Mouse (Mus musculus): ENCODE measurements at regions not wholly inside any gene's neighbourhood (a gene's known extent, or its start where the extent isn't known, plus 50 kb on each side); places are given as distances from the start of the nearest gene placed in this dataset.

GRCm38 (mm10) chr8:10931266-10931665 is 77.0 kb downstream of the Irs2 start:
- 94% methylated on average over 4 of the region's 4 CpGs for WGBS
- H3K9me3 ChIP-seq: no peaks in the 10 kb centered on the region
- no peaks in the 10 kb centered on the region for H3K36me3 ChIP-seq (replicated peaks)
- no peak overlapping the region for H3K9ac ChIP-seq
- peaks cover 12% of the 10 kb centered on the region for H3K4me1 ChIP-seq
- ATAC-seq (replicated peaks): no peak
- H3K4me2 ChIP-seq: no peak overlapping the region
- H3K4me3 ChIP-seq: no peak overlapping the region
- H3K27me3 ChIP-seq (replicated peaks): no peaks in the 10 kb centered on the region
- no peak overlapping the region for H3K27ac ChIP-seq

- Histone ChIP-seq H3K9me3 (no peaks in the 10 kb centered on the region), H3K27me3 (replicated peaks) (no peaks in the 10 kb centered on the region), H3K27ac (peak overlapping the region; percentile 32), H3K36me3 (replicated peaks) (no peaks in the 10 kb centered on the region), H3K4me3 (no peak overlapping the region), H3K4me1 (peaks cover 35% of the 10 kb centered on the region), H3K9ac (no peak overlapping the region), H3K4me2 (no peak overlapping the region)
- 67% methylated on average over 3 of the region's 3 CpGs for WGBS
- no peak; the same call in 1 of the 2 replicates for ATAC-seq (replicated peaks)
Measured at GRCm38 (mm10) chr8:10928836-10929235, 79.4 kb downstream of the Irs2 start.

DNA sequence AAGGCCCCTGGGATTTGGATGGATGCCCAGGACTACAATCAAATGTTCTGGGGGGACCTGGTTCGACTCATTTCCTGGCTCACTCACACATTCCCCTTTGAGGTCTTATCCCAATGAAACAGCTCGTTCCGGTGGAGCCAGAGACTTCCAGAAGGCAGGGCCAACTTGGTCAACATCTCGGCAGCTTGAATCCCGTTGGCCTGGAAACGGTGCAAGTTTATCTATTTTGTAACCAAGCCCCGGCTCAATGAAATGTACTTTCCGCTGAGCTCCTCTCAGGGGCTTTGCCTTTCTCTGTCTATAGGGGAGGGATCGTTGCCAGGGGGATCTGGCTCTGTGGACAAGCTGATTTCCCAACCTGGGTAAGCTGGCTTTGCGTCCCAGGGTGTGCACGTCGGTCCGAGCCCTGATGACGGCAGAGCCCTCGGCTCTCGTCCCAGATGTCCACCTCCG is 79.9 kb downstream of the Irs2 start:
- Histone ChIP-seq H3K36me3 (replicated peaks) (no peaks in the 10 kb centered on the region), H3K27me3 (replicated peaks) (no peaks in the 10 kb centered on the region), H3K9ac (no peak overlapping the region), H3K27ac (peak overlapping the region; percentile 32), H3K4me1 (peaks cover 39% of the 10 kb centered on the region), H3K4me3 (no peak overlapping the region), H3K4me2 (no peak overlapping the region), H3K9me3 (no peaks in the 10 kb centered on the region)
- WGBS: 23% methylated on average over 17 of the region's 17 CpGs
- peak; percentile 60 for ATAC-seq (replicated peaks)

DNA sequence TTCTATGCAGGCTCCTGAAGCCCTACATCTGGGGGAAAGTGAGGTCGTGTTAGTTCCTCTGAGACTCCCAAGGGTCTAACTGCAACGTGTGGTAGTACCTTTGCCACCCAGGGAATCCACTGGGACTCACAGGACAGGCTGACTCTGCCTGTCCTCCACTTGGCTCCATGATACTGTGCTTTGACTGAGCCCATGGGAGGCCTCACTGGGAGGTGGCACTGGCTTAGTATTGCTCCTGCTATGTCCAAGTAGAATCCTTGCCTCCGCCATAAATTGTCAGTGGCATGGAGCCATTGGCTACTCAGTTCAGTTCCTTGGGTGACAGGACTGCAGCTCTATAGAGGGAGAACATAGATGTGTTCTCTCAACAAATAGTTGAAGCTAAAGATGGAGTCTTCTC is 81.1 kb downstream of the Irs2 start:
- WGBS: 56% methylated on average over 3 of the region's 3 CpGs
- no peak for ATAC-seq (replicated peaks)
- Histone ChIP-seq H3K27me3 (replicated peaks) (no peaks in the 10 kb centered on the region), H3K4me3 (no peak overlapping the region), H3K9ac (no peak overlapping the region), H3K27ac (no peak overlapping the region), H3K4me2 (no peak overlapping the region), H3K4me1 (peaks cover 51% of the 10 kb centered on the region), H3K9me3 (no peaks in the 10 kb centered on the region), H3K36me3 (replicated peaks) (no peaks in the 10 kb centered on the region)

GRCm38 (mm10) chr8:10926518-10926915 is 81.7 kb downstream of the Irs2 start:
- Histone ChIP-seq H3K4me1 (peaks cover 57% of the 10 kb centered on the region), H3K36me3 (replicated peaks) (no peaks in the 10 kb centered on the region), H3K4me2 (no peak overlapping the region), H3K9ac (no peak overlapping the region), H3K27me3 (replicated peaks) (no peaks in the 10 kb centered on the region), H3K27ac (peak overlapping the region; percentile 67; the same call in 1 of the 2 replicates), H3K4me3 (no peak overlapping the region), H3K9me3 (no peaks in the 10 kb centered on the region)
- no peak for ATAC-seq (replicated peaks)

- Histone ChIP-seq H3K9me3 (no peaks in the 10 kb centered on the region), H3K27me3 (replicated peaks) (no peaks in the 10 kb centered on the region), H3K4me2 (peak overlapping the region; percentile 14), H3K9ac (no peak overlapping the region), H3K4me1 (peaks cover 64% of the 10 kb centered on the region), H3K27ac (peak overlapping the region; percentile 67), H3K4me3 (no peak overlapping the region), H3K36me3 (replicated peaks) (no peaks in the 10 kb centered on the region)
- 5% methylated on average over 18 of the region's 18 CpGs for WGBS
- ATAC-seq (replicated peaks): 0 out of 2 replicates have a peak, but pooled peaks have one; percentile 12
Measured at GRCm38 (mm10) chr8:10925582-10926517, 82.4 kb downstream of the Irs2 start.

DNA sequence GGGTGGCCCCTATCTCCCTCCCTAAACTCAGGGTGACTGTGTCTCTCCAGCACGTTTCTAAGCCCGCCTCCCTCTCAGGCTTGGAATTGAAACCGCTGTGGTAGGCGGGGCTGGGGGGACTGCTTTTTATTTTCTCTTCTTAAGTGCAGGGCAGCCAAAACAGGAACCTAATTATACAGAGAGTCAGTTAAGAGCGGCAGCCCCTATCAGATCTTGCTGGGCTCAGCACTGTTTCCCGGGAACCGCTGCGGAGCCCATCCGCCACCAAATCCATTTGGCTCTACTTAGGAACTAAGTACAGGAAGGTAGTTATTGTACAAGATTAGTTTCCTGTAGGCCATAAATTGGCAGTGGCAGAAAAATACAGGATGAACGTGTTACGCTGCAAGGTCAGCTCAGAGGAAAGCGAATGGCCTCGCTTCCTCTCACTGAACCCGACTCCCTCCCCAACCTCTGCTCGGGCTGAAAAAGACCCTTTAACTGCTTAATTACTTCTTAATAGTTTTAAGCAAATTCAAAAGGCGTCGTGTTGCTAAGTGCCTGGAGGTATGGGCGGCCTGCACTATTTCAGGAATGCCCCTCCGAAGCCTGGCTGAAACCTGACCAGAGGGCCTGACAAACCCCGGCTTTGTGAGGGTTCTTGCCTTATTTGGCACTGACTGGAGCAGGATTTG is 83.6 kb downstream of the Irs2 start:
- Histone ChIP-seq H3K27ac (peak overlapping the region; percentile 67), H3K9ac (no peak overlapping the region), H3K9me3 (no peaks in the 10 kb centered on the region), H3K4me2 (peak overlapping the region; percentile 10), H3K4me1 (peaks cover 66% of the 10 kb centered on the region), H3K4me3 (no peak overlapping the region), H3K36me3 (replicated peaks) (no peaks in the 10 kb centered on the region), H3K27me3 (replicated peaks) (no peaks in the 10 kb centered on the region)
- peak; percentile 25 for ATAC-seq (replicated peaks)
- 7% methylated on average over 20 of the region's 20 CpGs for WGBS

DNA sequence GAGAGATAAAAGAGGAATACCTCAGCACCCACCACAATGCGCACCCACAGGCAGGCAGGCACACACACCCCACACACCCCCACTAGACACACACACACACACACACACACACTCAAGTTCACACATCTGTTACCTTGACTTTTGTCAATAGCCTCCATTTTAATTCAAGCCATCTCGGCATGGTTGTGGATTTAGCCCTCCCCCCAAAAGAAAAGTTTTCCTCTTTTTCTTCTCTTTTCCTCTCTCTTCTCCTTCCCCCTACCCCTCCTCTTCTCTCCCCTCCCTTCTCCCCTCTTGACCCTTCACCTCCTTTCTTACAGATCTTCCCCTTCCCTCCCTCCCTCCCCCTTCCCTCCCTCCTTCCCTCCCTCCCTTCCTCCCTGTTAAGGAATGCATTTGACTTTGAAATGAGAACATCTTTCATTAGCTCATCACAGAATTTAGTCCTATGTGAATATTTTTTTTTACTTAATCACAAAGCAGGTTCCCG is 84.2 kb downstream of the Irs2 start:
- H3K4me2 ChIP-seq: peak overlapping the region; percentile 10; the same call in 1 of the 2 replicates
- no peaks in the 10 kb centered on the region for H3K27me3 ChIP-seq (replicated peaks)
- H3K9me3 ChIP-seq: no peaks in the 10 kb centered on the region
- no peaks in the 10 kb centered on the region for H3K36me3 ChIP-seq (replicated peaks)
- peaks cover 66% of the 10 kb centered on the region for H3K4me1 ChIP-seq
- peak overlapping the region; percentile 67 for H3K27ac ChIP-seq
- no peak overlapping the region for H3K9ac ChIP-seq
- ATAC-seq (replicated peaks): no peak
- WGBS: 7% methylated on average over 3 of the region's 3 CpGs
- no peak overlapping the region for H3K4me3 ChIP-seq

- Histone ChIP-seq H3K27me3 (replicated peaks) (0 out of 2 replicates have a peak, but pooled peaks cover 4% of the 10 kb centered on the region), H3K4me2 (no peak overlapping the region), H3K9ac (no peak overlapping the region), H3K4me3 (no peak overlapping the region), H3K4me1 (peaks cover 63% of the 10 kb centered on the region), H3K27ac (no peak overlapping the region), H3K36me3 (replicated peaks) (no peaks in the 10 kb centered on the region), H3K9me3 (no peaks in the 10 kb centered on the region)
- WGBS: 33% methylated on average over 19 of the region's 19 CpGs
- ATAC-seq (replicated peaks): no peak
Measured at GRCm38 (mm10) chr8:10923071-10924000, 84.9 kb downstream of the Irs2 start.

- Histone ChIP-seq H3K27ac (peak overlapping the region; percentile 65), H3K4me1 (peaks cover 62% of the 10 kb centered on the region), H3K4me2 (no peak overlapping the region), H3K9me3 (no peaks in the 10 kb centered on the region), H3K27me3 (replicated peaks) (0 out of 2 replicates have a peak, but pooled peaks cover 4% of the 10 kb centered on the region), H3K36me3 (replicated peaks) (no peaks in the 10 kb centered on the region), H3K4me3 (no peak overlapping the region), H3K9ac (no peak overlapping the region)
- ATAC-seq (replicated peaks): peak; percentile 16
- 22% methylated on average over 12 of the region's 12 CpGs for WGBS
Measured at GRCm38 (mm10) chr8:10922209-10923030, 85.8 kb downstream of the Irs2 start.

Data from midbrain, embryonic 15.5 days (tissue).